Mouse (Mus musculus): ENCODE measurements at regions not wholly inside any gene's neighbourhood (a gene's known extent, or its start where the extent isn't known, plus 50 kb on each side); places are given as distances from the start of the nearest gene placed in this dataset.

DNA sequence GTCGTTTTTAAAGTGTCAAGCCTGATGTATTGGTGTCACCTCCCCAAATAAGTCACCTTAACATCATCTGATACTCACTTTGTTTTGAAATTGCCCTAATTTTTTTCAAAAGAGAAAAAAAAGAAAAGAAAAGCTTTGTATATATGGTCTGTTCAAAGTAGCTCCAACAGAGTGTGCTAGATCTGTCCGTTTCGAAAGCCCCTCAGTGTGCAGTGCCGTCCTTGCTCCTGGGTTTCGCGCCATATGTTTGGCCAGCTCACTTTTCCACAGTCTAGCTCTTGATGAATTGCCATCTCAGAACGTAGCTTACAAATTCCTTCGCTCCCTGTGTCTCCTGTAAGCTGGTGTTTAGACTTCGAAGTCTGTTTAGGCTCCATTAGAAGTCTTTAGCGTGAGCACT, 117.7 kb upstream of the Spin1 start:
- TF ChIP-seq CTCF (IDR thresholded peaks at IDR 0.05; ENCODE audit: extremely low read depth, insufficient read depth, low read length), result no peak
- TF ChIP-seq POLR2A (IDR thresholded peaks at IDR 0.05; ENCODE audit: extremely low read depth, insufficient read depth, low read length), result no peak
